Mouse (Mus musculus) embryonic fibroblast, embryonic 13.5 days (primary cell): Measurements from ENCODE around the gene Hist1h4f.

ENCODE experiments used
- CTCF ChIP-seq: IDR thresholded peaks from 2 replicates; pipeline ENCODE4 v1.5.1; 2011; ENCODE audit warnings: mild to moderate bottlenecking, control low read depth, low read length, moderate library complexity, borderline replicate concordance; ENCODE audit not compliant: insufficient read depth
- POLR2A ChIP-seq: IDR thresholded peaks from 2 replicates; pipeline ENCODE4 v1.6.1; 2011; ENCODE audit warnings: low read depth, mild to moderate bottlenecking, control low read depth, low read length, moderate library complexity

- TF ChIP-seq CTCF: no peak
- TF ChIP-seq POLR2A: no peak
Observed at GRCm38 (mm10) chr13:23577835-23578234, 26.4 kb upstream of the Hist1h4f start.
